In genomic region chr5:104024193-104024592, GRCm38 (mm10) we compare ENCODE assay signal across 16 mouse cellular contexts. TPM values are rescaled to one million over a fixed set of nuclear protein-coding genes. Genes with fewer than 3 reads are reported as not detected.
"Had no signal": no experiment of that assay in that cellular context is flagged by ENCODE, and none has a peak within 500 bp of the region (broad histone marks: within the 10 kb centered on the region; RNA-seq: fewer than 3 reads in every experiment).

No protein-coding gene starts in this region.

RNA-seq across cellular contexts. Expression of gene Hsd17b13, which starts 47.0 kb away (rescaled TPM):
- polyA plus RNA-seq: midbrain, embryonic 12.5 days; midbrain, embryonic 14.5 days; midbrain, embryonic 16.5 days; neural tube, embryonic 11.5 days; neural tube, embryonic 13.5 days; neural tube, embryonic 15.5 days; thymus, adult 2 months had no signal

RNA-seq across cellular contexts. Expression of gene Gm17660, which starts 53.2 kb away (rescaled TPM):
- total RNA-seq: megakaryocyte progenitor cell, adult 5-6 weeks had no signal
- polyA plus RNA-seq: liver, embryonic 12.5 days; liver, embryonic 14.5 days; lung, embryonic 14.5 days; midbrain, embryonic 12.5 days; midbrain, embryonic 14.5 days; midbrain, embryonic 16.5 days; myocyte; neural tube, embryonic 11.5 days; neural tube, embryonic 13.5 days; neural tube, embryonic 15.5 days; spleen, adult 2 months; stomach, embryonic 15.5 days; stomach, postnatal 0 days; thymus, adult 2 months; urinary bladder, adult 2 months had no signal
